Mouse (Mus musculus): ENCODE data around the gene Baiap2l2. TPM values are rescaled to one million over a fixed set of nuclear protein-coding genes. Genes with fewer than 3 reads are reported as not detected.

The Baiap2l2 gene
- total and polyA plus RNA-seq, 3 experiments: 0.78 to 2.9 (median 0.84) TPM

GRCm38 (mm10) chr15:79323791-79324155 is 38.4 kb upstream of the Baiap2l2 start:
- intact Hi-C loops (cut with DNase I): loop anchor here (5.0 kb wide), 3 partner anchors 34 to 54 kb away; no protein-coding TSS in a partner anchor
- H3K4me1 ChIP-seq (ENCODE audit: control insufficient read depth, insufficient read depth, low read length): peaks cover 21% of the 10 kb centered on the region
- 30% methylated on average over 4 of the region's 4 CpGs for whole genome bisulfite sequencing

GRCm38 (mm10) chr15:79322991-79323790 is 37.9 kb upstream of the Baiap2l2 start:
- no peaks in the 10 kb centered on the region for H3K79me2 ChIP-seq (replicated peaks; ENCODE audit: control insufficient read depth, insufficient read depth, low read length)
- peaks cover 21% of the 10 kb centered on the region for H3K4me1 ChIP-seq (ENCODE audit: control insufficient read depth, insufficient read depth, low read length)
- H3K27ac ChIP-seq: peak overlapping the region; percentile 79
- 0 out of 2 replicates have a peak, but pooled peaks have one; percentile 40 for TF ChIP-seq POLR2A (IDR thresholded peaks at IDR 0.05; ENCODE audit: insufficient read depth, low read depth, low read length)
- TF ChIP-seq EP300 (IDR thresholded peaks at IDR 0.05; ENCODE audit: insufficient read depth, low read depth, low read length): peak; percentile 96
- TF ChIP-seq CTCF (IDR thresholded peaks at IDR 0.05): no peak
- H3K4me3 ChIP-seq: no peak overlapping the region
- H3K9ac ChIP-seq (ENCODE audit: low read depth, low read length): peak overlapping the region; percentile 39; the same call in 1 of the 2 replicates
- WGBS: 50% methylated on average over 6 of the region's 6 CpGs
- DNase-seq: peak; percentile 82 to 90
- no peaks in the 10 kb centered on the region for H3K36me3 ChIP-seq (ENCODE audit: control insufficient read depth, insufficient read depth, low read length)
- H3K27me3 ChIP-seq (ENCODE audit: control insufficient read depth, insufficient read depth, low read length): no peaks in the 10 kb centered on the region
- intact Hi-C loops (cut with DNase I): loop anchor here (5.0 kb wide), 3 partner anchors 34 to 54 kb away; no protein-coding TSS in a partner anchor

More at GRCm38 (mm10) chr15:79323791-79324155, 38.4 kb upstream of the Baiap2l2 start:
- Histone ChIP-seq H3K79me2 (replicated peaks; ENCODE audit: control insufficient read depth, insufficient read depth, low read length) (no peaks in the 10 kb centered on the region), H3K27ac (peak overlapping the region; percentile 79), H3K27me3 (ENCODE audit: control insufficient read depth, insufficient read depth, low read length) (no peaks in the 10 kb centered on the region), H3K4me3 (no peak overlapping the region), H3K9ac (ENCODE audit: low read depth, low read length) (no peak overlapping the region), H3K36me3 (ENCODE audit: control insufficient read depth, insufficient read depth, low read length) (no peaks in the 10 kb centered on the region)
- TF ChIP-seq CTCF (IDR thresholded peaks at IDR 0.05) (no peak), EP300 (IDR thresholded peaks at IDR 0.05; ENCODE audit: insufficient read depth, low read depth, low read length) (no peak), POLR2A (IDR thresholded peaks at IDR 0.05; ENCODE audit: insufficient read depth, low read depth, low read length) (no peak)
- DNase-seq: no peak

- no peak for DNase-seq
- H3K36me3 ChIP-seq (ENCODE audit: control insufficient read depth, insufficient read depth, low read length): no peaks in the 10 kb centered on the region
- WGBS: 47% methylated on average over 11 of the region's 11 CpGs
- H3K9ac ChIP-seq (ENCODE audit: low read depth, low read length): peak overlapping the region; percentile 39; the same call in 1 of the 2 replicates
- no peak for TF ChIP-seq CTCF (IDR thresholded peaks at IDR 0.05)
- no peak for TF ChIP-seq EP300 (IDR thresholded peaks at IDR 0.05; ENCODE audit: insufficient read depth, low read depth, low read length)
- TF ChIP-seq POLR2A (IDR thresholded peaks at IDR 0.05; ENCODE audit: insufficient read depth, low read depth, low read length): no peak
- H3K27ac ChIP-seq: peak overlapping the region; percentile 79
- H3K4me3 ChIP-seq: no peak overlapping the region
- intact Hi-C loops (cut with DNase I): loop anchor here (5.0 kb wide), 3 partner anchors 35 to 55 kb away; no protein-coding TSS in a partner anchor
- H3K4me1 ChIP-seq (ENCODE audit: control insufficient read depth, insufficient read depth, low read length): peaks cover 20% of the 10 kb centered on the region
- H3K27me3 ChIP-seq (ENCODE audit: control insufficient read depth, insufficient read depth, low read length): no peaks in the 10 kb centered on the region
- H3K79me2 ChIP-seq (replicated peaks; ENCODE audit: control insufficient read depth, insufficient read depth, low read length): no peaks in the 10 kb centered on the region
Observed at GRCm38 (mm10) chr15:79322281-79322990, 37.1 kb upstream of the Baiap2l2 start.

- Histone ChIP-seq H3K4me1 (ENCODE audit: control insufficient read depth, insufficient read depth, low read length) (peaks cover 16% of the 10 kb centered on the region), H3K27me3 (ENCODE audit: control insufficient read depth, insufficient read depth, low read length) (no peaks in the 10 kb centered on the region), H3K4me3 (no peak overlapping the region), H3K9ac (ENCODE audit: low read depth, low read length) (no peak overlapping the region), H3K27ac (no peak overlapping the region; the same call in 1 of the 2 replicates), H3K79me2 (replicated peaks; ENCODE audit: control insufficient read depth, insufficient read depth, low read length) (no peaks in the 10 kb centered on the region), H3K36me3 (ENCODE audit: control insufficient read depth, insufficient read depth, low read length) (no peaks in the 10 kb centered on the region)
- TF ChIP-seq CTCF (IDR thresholded peaks at IDR 0.05) (no peak), POLR2A (IDR thresholded peaks at IDR 0.05; ENCODE audit: insufficient read depth, low read depth, low read length) (no peak), EP300 (IDR thresholded peaks at IDR 0.05; ENCODE audit: insufficient read depth, low read depth, low read length) (no peak)
- intact Hi-C loops (cut with DNase I): loop anchor here (5.0 kb wide), 3 partner anchors 36 to 56 kb away; no protein-coding TSS in a partner anchor
- no peak for DNase-seq
- 55% methylated on average over 5 of the region's 5 CpGs for WGBS
Observed at GRCm38 (mm10) chr15:79321733-79322190, 36.4 kb upstream of the Baiap2l2 start.

GRCm38 (mm10) chr15:79313848-79314369 is 28.6 kb upstream of the Baiap2l2 start:
- Histone ChIP-seq H3K27me3 (ENCODE audit: control insufficient read depth, insufficient read depth, low read length) (no peaks in the 10 kb centered on the region), H3K9ac (ENCODE audit: low read depth, low read length) (no peak overlapping the region), H3K4me1 (ENCODE audit: control insufficient read depth, insufficient read depth, low read length) (no peaks in the 10 kb centered on the region), H3K79me2 (replicated peaks; ENCODE audit: control insufficient read depth, insufficient read depth, low read length) (no peaks in the 10 kb centered on the region), H3K36me3 (ENCODE audit: control insufficient read depth, insufficient read depth, low read length) (no peaks in the 10 kb centered on the region), H3K27ac (no peak overlapping the region), H3K4me3 (no peak overlapping the region)
- WGBS: 68% methylated on average over 8 of the region's 8 CpGs
- TF ChIP-seq POLR2A (IDR thresholded peaks at IDR 0.05; ENCODE audit: insufficient read depth, low read depth, low read length): no peak
- no peak for TF ChIP-seq EP300 (IDR thresholded peaks at IDR 0.05; ENCODE audit: insufficient read depth, low read depth, low read length)
- TF ChIP-seq CTCF (IDR thresholded peaks at IDR 0.05): no peak
- intact Hi-C loops (cut with DNase I): no loop called here
- DNase-seq: no peak

Measured in heart, adult 2 months (tissue).